Mouse (Mus musculus): ENCODE data around the gene Prr23a3. TPM values are rescaled to one million over a fixed set of nuclear protein-coding genes. Genes with fewer than 3 reads are reported as not detected.

Gene Prr23a3
- polyA plus RNA-seq (2012; rRNA removed): not detected in 2 replicates

GRCm38 (mm10) chr9:98864571-98864970 is at the start of gene Prr23a3:
Gene Prr23a3, plus strand, starts transcription at chr9:98864767.

GRCm38 (mm10) chr9:98842117-98842516 is 22.4 kb upstream of the Prr23a3 start, which contains the start of gene Prr23a1:
Gene Prr23a1, plus strand, starts transcription at chr9:98842503.

GRCm38 (mm10) chr9:98856210-98856609 is 8.4 kb upstream of the Prr23a3 start, which contains the start of gene Prr23a2:
Gene Prr23a2, plus strand, starts transcription at chr9:98856494.

DNA sequence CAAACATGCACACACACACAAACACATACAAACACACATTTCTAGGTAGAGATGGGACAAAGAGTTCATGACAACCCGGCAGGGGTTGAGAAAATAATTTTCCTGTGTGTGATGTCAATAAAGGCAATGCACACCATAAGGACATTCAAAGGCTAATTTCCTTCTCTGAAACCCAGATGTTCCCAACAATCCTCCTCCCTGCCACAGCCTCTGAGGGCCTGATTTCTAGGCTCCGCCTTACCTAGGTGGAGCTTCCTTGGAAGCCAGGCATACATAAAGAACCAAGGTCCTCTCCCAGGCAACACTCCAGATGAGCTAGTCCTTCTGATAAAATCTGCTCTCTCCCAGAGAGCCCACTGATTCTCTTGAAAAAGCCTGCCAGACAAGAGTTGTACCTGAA is 38.3 kb downstream of the Prr23a3 start, which contains the start of gene 7420426K07Rik:
7420426K07Rik (plus strand) TSS at position 301 of the 400 bp plus-strand sequence.

Other genes starting within 250 kb of the Prr23a3 start
- not detected in 2 replicates for gene Prr23a1, start 22.3 kb upstream of the Prr23a3 start, polyA plus RNA-seq (2012; rRNA removed)
- gene Prr23a2, start 8.3 kb upstream of the Prr23a3 start, polyA plus RNA-seq (2012; rRNA removed): not detected in 2 replicates
- gene 7420426K07Rik, start 38.4 kb downstream of the Prr23a3 start, polyA plus RNA-seq (2012; rRNA removed): not detected in 2 replicates
- gene Foxl2, start 90.5 kb downstream of the Prr23a3 start, polyA plus RNA-seq (2012; rRNA removed): not detected in 2 replicates
- gene Faim, start 121.6 kb downstream of the Prr23a3 start, polyA plus RNA-seq (2012; rRNA removed): 5.3 and 5.4 TPM in 2 replicates
- gene Gm1123, start 170.9 kb downstream of the Prr23a3 start, polyA plus RNA-seq (2012; rRNA removed): 0.03 and 0.06 TPM in 2 replicates

All from liver, embryonic 14 days (tissue).